Mouse (Mus musculus) C2C12 (cell line): Measurements from ENCODE around the gene Myt1l.

Experiments used
- CEBPB ChIP-seq: IDR thresholded peaks from one replicate; pipeline ENCODE4 v1.6.1; 2011; ENCODE audit warnings: low read depth, mild to moderate bottlenecking, control low read depth, moderate library complexity
- CTCF ChIP-seq: IDR thresholded peaks from one replicate; pipeline ENCODE4 v1.5.1; 2011; ENCODE audit not compliant: control insufficient read depth, insufficient read depth, insufficient read length
- FOSL1 ChIP-seq: IDR thresholded peaks from one replicate; pipeline ENCODE4 v1.8.0; 2011; ENCODE audit warnings: mild to moderate bottlenecking, low read length; ENCODE audit not compliant: poor library complexity, insufficient read depth, severe bottlenecking
- MAX ChIP-seq: IDR thresholded peaks from one replicate; pipeline ENCODE4 v1.6.1; 2011; ENCODE audit warnings: mild to moderate bottlenecking, control low read depth
- MYOD1 ChIP-seq: IDR thresholded peaks from one replicate; pipeline ENCODE4 v1.6.1; 2011; ENCODE audit warnings: low read depth; ENCODE audit not compliant: control insufficient read depth, insufficient read length
- MYOG ChIP-seq: IDR thresholded peaks from one replicate; pipeline ENCODE4 v1.6.1; 2011; ENCODE audit not compliant: control insufficient read depth, insufficient read length; ENCODE audit errors: extremely low read depth
- USF1 ChIP-seq: IDR thresholded peaks from one replicate; pipeline ENCODE4 v1.6.1; 2011; ENCODE audit warnings: low read depth, mild to moderate bottlenecking, control low read depth, moderate library complexity

GRCm38 (mm10) chr12:29945182-29945743 lies 417.1 kb downstream of the Myt1l start:
- TF ChIP-seq CTCF (no peak), MAX (no peak), MYOD1 (peak; percentile 21), MYOG (no peak), CEBPB (no peak), FOSL1 (no peak), USF1 (no peak)
